Mouse (Mus musculus): Measurements from ENCODE around the gene a.
"Not testable (repeated sequence)": the region's sequence is repeated elsewhere in the genome, so short reads cannot be mapped to it uniquely, and the experiment has no call there.

The a gene

DNA sequence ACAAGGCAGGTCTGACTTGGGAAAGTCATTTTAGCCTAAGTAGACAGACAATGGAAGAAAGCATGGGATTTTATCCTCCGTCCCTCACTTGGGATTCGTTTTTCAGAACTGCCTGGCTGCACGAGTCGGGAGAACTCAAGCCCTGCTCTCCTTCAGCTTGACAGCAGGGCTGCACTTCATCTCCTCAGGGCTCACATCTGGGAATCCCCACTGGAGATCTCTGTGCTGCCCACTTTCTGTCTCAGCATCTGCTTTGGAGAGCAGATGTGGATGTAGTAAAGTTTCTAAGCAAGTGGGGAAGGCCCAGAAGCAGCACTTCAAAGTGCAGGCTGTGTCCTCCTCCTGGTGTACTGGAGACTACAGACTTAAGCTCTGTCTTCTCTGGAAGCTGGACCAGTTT is 130.9 kb downstream of the a start:
- DNase-seq (ENCODE audit: low read depth, low spot score), result not testable (repeated sequence)

DNA sequence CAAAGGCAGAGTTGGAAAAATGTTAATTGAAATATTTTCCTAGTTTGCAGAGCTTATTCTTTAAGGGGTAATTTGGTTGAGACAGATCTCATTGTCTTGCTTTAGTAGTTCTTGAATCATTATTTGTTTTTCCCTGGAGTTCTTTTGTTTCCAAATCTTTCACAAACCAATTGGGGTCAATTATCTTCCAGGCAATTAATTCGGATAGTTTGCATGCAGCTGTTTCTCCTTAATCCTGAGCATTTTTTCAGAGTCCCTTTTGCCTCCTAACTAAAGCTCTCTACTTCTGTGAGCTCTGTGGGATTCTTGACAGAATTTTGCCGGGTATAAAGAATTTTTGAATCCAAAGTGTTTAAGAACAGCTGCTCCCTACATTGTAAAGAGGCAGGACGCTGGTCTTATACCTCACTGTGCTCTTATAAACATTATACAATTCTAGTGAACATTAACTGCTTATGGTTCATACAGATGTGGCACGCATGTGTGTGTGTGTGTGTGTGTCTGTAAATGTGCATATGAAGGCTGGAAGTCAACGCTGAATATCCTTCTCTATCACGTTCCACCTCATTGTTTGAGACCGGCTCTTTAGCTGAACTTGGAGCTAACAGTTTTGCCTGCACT is 134.3 kb downstream of the a start:
- no peak for DNase-seq (ENCODE audit: low read depth, low spot score)

DNA sequence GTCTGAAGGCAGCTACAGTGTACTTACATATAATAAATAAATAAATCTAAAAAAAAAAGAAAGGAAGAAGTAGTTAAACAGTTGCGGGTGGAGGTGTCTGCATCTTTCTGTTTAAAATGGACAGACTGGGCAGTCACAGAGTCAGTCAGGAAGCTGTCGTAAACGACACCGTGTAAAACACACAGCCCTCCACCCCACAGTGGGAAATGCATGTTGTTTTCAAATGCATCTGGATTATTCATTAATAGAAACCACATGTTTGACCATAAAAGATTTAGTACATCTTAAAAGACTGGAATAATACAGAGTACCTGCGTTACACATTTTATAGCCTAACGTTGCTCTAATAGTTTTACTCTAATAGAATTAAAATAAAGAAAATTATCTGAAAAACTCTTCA is 135.6 kb downstream of the a start:
- DNase-seq (ENCODE audit: low read depth, low spot score), result no peak

DNA sequence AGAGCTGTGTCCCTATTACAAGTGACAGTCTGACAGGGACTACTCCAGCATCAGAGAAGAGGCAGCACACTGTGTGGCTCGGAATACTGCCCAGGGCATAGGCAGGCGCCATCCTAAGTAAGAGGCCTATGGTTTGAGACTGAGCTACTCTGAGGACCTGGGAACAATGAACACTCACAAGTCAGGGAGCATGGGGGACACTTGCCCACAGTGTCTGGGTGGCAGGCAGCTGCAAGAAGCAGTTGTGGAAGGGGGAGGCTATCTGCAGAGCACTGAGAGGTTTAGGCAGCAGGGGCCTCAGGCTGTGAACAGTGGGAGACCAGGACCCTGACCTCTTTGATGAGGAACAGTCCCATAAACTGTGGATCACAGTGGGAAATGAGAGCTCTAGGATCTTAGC is 137.1 kb downstream of the a start:
- DNase-seq (ENCODE audit: low read depth, low spot score), result no peak

DNA sequence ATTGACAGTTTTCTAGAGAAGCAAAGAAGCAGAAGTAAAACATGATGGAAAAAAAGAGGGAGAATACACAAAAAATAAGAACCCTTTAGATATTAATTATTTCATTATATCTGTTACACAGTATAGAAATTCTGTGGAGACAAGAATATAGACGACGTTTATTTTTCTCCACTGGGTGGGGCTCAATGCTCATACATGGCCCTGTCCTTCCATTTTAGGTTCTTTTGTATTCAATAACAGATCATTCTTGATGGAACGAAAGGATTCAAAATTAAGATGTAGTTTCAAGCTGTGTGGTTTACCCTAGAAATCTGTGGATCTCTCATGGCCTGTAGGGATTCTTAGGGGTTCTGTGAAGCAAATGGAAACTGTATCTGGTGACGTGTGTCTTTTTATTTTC is 142.7 kb downstream of the a start:
- no peak for DNase-seq (ENCODE audit: low read depth, low spot score)

DNA sequence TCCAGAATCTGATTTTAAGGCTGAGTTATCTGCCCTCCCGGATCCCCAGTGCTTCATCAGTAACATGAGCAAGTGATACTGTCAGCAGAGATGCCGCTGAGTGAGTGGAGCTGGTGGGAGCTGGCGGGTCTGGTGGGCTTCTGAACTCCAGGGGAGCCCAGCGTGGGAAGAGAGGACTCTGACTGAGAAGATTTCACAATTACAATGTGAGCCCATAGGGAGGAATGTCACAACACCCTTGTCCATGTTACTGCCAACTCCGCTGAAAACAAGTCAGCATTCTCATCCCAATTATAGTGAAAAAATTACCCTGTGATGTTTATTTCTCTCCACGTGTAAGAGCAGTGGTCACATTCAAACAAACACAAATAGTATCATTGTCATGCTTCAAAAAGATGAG is 144.9 kb downstream of the a start:
- no peak for DNase-seq (ENCODE audit: low read depth, low spot score)

DNA sequence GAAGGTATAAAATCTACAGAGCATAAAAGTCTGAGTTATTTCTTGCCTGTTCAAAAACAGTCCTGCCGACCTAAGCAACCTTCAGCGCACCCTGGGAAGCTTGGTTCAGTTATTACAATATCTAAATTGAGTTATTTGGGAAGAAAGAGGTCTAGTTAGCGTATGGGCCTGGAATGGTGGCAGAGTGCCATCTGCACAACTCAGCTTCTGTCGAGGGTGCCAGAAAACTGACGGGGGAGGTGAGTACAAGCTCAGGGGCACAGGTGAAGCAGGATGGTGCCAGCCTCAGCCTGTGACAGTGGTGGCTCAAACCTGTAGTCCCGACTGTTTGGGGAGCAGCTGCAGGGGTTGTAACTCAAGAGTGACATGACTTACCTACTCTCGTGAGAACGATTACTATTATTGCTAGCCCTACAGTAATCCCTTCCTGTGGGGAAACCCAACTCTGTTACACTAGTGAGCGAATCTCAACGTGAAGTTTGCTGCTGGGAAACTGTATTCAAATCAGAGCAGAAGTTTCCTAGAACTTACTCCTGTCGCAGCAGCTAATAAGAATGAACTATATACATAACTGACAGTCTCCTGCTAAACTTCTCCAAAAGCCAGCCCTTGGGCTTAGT is 145.4 kb downstream of the a start:
- DNase-seq (ENCODE audit: low read depth, low spot score), result no peak

DNA sequence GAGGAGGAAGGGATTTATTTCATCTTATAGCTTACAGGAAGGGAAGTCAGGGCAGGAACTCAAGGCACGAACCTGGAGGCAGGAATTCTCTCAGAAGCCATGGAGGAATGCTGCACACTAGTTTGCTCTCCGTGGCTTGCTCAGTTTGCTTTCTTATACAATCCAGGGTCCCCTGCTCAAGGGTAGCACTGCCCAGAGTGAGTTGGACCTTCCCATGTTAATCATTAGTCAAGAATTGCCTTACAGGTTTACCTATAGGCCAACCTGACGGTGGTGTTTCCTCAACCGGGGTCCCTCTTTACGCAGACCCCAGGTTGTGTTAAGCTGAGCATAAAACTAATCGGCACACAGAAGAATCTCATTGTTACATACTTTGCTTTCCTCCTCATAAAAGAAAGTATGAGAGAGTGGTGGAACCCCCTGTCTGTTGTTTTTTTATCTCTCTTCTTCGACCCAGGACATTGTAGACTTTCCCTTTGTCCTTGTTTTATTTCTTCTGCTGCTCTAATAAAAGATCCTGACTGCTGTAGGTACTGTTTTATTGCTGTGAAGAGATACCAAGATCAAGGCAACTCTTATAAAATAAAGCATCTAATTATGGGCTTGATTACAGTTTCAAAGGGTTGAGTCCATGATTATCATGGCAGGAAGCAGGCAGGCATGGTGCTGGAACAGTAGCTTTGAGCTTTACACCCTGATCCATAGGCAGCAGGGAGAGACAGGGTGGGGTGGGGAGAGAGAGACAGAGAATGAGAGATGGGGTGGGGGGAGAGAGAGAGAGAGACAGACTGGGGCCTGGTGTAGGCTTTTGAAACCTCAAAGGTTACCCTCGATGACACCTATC is 146.6 kb downstream of the a start:
- DNase-seq (ENCODE audit: low read depth, low spot score), result no peak

DNA sequence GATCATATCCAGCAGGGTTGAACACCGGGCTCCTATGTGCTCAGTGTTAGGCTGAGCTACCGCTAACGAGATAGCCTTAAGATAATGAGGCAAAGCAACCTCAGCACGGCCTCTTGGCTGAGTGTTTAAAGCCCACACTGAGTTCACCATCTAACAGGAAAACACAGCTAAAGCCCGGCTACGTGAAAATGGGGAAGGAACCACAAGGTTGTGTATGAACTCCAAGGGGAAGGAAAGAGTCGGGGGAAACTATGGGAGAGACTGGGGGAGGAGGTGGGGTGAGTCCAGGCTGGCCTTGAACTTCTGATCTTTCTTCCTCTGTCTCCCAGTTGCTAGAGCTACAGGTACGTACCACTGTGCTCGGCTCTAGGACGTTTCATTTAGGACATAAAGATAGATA is 150.8 kb downstream of the a start:
- DNase-seq (ENCODE audit: low read depth, low spot score), result no peak

DNA sequence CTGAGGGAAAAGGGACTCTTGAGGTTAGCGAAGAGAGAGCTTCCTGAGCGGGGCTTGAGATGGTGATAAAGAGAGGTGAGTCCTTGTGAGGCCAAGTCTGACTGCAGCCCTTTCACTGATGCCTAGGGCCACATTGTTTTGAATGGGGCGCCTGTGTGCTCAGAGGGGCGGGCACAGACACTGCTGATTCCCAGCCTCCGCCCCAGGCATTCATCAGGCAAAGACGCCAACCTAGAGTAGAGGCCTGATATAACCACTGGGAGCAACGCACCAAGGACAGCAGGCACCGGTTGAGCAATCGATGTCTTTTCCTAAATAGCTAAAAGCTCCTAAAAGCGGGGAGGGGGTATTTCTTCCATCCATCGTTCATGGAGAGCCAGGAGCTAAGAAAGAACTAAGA is 151.3 kb downstream of the a start:
- no peak for DNase-seq (ENCODE audit: low read depth, low spot score)

DNA sequence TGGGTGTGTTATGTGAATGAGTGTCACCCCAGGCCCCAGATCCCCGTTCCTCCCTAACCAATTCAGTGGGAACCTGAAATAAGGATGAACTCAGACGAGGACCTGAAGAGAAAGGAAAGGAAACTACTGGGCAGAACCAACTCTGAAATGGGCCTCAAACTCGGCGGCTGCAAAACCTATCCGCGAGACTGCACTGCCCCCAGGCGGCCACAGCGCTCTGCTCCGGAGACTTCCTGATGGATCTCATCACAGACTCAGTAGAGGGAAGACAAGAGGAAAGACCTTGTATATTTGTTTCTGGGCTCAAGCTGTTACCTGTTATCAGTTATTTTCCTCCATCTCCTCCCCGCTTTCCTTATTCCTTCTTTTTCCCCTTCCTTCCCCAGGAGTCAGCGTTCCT is 151.9 kb downstream of the a start:
- DNase-seq (ENCODE audit: low read depth, low spot score), result peak; percentile 56

DNA sequence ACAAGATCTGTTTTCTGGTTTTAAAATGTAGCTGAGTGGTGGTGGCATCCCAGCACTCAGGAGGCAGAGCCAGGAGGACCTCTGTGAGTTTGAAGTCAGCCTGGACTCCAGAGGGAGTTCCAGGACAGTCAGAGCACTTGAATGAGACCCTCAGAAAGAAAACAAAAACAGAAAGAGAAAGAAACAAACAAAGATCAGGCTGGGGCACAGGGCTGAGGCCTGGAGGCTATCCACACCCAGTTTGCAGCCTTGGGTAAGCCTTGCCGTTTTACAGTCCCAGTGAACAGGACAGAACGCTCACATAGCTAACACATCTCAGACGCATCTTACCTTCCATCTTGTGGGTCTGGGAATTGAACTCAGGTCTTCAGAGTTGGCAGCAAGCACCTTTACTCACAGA is 155.7 kb downstream of the a start:
- no peak for DNase-seq (ENCODE audit: low read depth, low spot score)

DNA sequence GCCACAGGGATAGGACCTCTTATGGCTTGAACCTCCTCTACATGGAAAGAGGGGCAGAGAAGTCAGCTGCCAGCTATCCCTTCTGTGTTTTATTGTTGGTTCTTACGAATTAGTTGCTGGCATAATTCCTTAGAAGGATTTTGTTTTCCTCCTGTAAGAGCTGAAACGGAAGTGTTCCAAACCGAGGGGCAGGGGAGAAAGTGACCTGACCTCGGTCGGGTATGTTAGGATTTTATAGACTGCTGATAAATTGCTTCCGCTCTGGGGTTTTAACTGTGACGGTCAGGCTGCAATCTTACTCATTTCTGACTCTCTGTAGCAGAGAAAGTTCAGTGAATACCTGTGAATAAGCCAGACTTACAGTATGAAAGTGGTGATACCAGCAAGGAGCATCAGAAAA is 158.2 kb downstream of the a start:
- DNase-seq (ENCODE audit: low read depth, low spot score), result no peak

DNA sequence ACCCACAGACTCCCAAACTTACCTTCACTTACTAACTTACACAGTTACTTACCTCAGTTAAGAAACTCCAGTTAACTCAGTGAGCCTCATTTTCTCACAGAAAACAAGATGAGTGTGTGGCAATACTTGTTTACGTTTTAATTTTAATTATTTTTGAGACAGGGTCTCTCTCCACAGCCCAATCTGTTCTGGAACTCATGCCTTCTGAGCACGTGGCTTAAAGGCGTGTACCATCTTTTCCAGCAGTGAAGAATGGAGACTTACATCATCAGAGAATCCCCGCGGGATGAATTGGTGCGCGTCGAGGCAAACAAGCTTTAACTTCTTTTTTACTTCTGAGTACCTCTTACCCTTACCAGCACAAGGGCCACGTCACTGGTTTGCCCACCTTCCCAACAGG is 158.7 kb downstream of the a start:
- DNase-seq (ENCODE audit: low read depth, low spot score), result no peak

DNA sequence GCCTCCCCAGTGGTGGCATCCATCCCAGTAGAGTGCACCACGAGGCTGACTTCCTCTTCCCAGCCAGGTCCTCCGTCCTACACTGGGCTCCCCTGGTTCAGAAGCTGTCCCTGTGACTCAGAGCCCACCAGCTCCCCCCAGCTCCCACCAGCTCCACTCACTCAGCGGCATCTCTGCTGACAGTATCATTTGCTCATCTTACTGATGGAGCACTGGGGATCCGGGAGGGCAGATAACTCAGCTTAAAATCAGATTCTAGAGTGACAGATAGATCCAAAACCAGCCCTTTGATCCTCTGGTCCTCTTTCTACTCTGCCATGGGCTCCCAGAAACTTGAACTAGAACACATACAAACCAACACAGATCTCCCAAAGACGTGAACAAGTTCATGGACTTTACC is 159.4 kb downstream of the a start:
- DNase-seq (ENCODE audit: low read depth, low spot score), result no peak

DNA sequence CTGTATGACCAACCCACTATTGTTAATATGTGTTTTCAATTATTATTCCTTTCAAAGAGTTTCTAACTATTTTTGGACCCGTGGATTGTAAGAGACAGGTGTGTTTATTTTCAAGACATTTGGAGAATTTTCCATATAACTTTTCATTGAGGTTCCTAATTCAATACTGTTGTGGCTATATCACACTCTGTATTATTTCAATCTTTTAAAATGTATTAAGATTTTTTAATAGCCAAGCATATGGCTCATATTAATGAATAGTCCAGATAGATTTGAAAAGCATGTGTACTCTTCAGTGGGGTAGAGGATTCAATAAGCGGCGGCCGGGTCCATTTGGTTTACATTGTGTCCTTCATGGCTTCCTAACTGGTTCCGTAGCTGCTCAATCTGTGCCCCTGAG is 168.3 kb downstream of the a start:
- no peak for DNase-seq (ENCODE audit: low read depth, low spot score)

DNA sequence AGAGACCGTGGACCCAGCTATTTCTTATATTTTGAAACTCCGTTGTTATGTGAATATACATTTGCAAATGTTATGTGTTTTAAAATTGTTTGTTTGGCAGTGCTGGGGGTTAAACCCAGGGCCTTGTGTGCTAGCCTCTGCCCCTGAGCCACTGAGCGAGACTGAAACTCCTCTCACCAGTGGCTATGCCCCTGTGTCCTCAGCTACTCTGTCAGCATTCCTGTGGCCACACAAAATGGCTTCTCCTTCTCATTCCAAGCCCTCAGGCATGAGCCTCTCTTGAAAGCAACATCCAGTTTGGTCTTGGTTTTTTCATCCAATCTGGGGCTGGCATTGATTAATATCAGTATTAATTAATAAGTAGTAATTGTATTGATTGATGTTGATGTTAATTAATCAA is 168.7 kb downstream of the a start:
- no peak for DNase-seq (ENCODE audit: low read depth, low spot score)

DNA sequence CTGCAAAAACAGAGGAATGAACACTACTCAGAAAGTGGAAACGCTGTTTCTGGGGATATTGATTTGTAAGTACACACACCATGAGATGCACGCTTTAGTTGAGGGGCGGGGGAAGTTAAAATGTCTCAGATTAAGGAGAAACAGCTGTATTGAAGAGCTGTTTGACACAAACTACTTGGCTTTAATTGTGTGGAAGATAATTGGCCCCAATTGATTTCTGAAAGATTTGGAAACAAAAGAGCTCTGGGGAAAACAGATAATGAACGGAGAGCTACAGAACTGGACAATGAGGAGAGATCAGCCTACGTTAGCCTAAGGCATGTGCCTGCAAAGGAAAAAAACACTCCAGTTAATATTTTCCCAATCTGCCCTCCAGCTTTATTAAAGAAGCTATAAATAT is 172.0 kb downstream of the a start:
- DNase-seq (ENCODE audit: low read depth, low spot score), result no peak

DNA sequence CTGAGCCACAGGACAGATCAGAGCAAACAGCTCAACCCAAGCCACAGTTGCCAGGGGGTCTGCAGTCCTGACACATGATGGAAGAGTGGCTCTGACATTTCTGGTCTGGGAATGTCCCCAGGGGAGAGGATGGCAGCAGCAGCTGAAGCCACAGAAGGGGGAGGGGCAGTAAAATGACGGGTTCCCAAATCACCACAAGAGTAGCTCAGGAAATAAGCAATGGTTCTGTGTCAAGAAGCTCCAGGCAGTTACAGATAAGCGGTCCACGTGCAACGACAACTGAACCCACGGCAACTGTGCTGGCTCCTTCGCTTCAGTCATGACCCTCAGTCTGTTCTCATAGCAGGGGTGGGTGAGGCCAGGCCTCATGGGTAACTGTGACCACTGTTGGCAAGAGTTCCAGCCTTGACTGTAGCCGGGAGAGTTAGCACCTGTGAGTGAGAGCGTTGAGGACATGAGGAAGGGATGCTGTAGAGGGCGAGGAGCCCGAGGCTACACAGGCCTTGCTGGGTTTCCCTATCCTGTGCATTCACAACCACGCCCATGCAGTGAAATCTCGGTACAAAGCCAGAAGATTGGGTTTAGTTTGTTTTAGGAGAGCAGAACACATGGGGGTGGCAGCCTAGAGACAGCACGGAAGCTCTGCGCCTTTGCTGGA is 178.7 kb downstream of the a start:
- not testable (repeated sequence) for DNase-seq (ENCODE audit: low read depth, low spot score)

DNA sequence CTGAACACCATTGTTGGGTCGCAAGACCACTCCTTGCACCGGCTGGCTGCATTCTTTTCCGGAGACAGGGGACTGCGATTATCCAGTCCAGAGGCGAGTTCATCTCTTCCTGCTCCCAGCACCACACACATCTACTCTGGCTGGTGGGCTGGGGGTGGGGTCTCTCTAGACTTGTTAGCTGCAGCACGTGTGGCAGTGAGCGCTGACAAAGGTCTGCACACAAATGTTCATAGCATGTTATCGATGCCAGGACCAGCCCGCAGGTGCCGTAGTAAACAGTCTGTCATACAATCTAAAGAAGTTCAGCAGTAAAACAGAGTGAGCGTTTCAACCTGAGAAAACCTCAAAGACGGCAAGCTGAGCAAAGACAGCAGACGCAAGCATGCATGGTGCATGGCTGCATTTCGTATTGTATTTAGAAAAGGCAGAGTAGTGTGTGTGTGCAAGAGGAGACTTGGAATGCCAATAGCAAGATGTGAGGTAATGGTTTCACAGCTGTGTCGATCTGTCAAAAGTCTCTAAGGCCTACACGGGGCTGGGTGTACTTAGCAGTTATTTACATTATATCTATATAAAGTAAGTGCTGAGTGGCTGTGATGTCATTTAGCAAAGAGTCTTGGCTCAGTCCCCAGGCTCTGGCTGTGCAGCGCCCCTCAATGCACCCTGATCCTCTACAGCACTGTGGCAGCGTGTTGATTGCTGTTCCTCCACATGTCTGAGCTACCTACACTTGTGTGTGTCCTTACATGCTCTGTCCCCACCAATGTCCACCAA is 180.9 kb downstream of the a start:
- DNase-seq (ENCODE audit: low read depth, low spot score), result no peak

DNA sequence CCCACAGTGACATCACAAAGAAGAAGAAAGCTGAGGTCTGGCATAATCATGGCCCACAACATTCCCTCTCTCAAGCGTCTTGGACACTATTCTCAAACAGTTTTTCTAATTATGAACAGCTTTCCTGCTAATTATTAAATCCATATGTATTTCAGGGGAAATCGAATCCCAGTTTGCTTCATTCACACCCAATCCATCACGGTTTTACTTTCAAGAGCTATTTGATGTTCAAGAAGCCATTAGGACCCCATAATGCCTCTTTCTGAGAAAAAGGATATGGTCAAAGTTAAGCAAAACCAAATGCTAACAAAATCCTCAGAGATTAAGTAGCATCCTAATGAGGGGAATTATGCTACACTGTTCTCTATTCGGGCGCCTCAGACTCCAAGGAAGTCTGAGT is 181.8 kb downstream of the a start:
- DNase-seq (ENCODE audit: low read depth, low spot score), result no peak

DNA sequence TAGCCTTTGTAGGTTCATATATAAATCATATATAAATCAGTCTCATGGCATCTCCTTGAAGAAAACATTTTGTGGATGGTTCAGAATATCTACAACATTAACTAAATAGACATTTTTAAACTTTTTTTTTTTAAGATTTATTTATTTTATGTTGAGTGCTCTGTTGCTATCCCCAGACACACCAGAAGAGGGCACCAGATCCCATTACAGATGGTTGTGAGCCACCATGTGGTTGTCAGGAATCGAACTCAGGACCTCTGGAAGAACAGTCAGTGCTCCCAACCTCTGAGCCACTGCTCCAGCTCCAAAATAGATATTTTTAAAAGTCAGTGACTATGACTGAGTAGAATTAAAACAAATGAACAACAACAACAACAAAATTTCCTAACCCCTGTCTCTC is 195.4 kb downstream of the a start:
- DNase-seq (ENCODE audit: low read depth, low spot score), result peak; percentile 10
